Mouse (Mus musculus) adrenal gland, postnatal 25 days (tissue): ENCODE results near the gene Hmox1. TPM values are rescaled to one million over a fixed set of nuclear protein-coding genes. Genes with fewer than 3 reads are reported as not detected.

Source experiments
- total RNA-seq: library from RNA; stranded (reverse); gene quantifications from 2 replicates; pipeline ENCODE4 v1.2.3, GENCODE M21; 2021

The Hmox1 gene
- total RNA-seq, 1 experiment from 2014 or later, result 26.3 TPM

Other genes with a start within 250 kb of the Hmox1 start
- gene Isx, start 220.4 kb upstream of the Hmox1 start, total RNA-seq, result not detected in 2 replicates
- 27.3 and 34.5 TPM in 2 replicates for gene Hmgxb4, start 100.3 kb upstream of the Hmox1 start, total RNA-seq
- 36.1 and 45.9 TPM in 2 replicates for gene Tom1, start 59.9 kb upstream of the Hmox1 start, total RNA-seq
- 24.2 and 26.3 TPM in 2 replicates for gene Mcm5, start 15.9 kb downstream of the Hmox1 start, total RNA-seq
- 2.0 and 3.4 TPM in 2 replicates for gene Rasd2, start 120.3 kb downstream of the Hmox1 start, total RNA-seq